8 mouse cellular contexts compared by ENCODE assay signal in the genomic region with DNA sequence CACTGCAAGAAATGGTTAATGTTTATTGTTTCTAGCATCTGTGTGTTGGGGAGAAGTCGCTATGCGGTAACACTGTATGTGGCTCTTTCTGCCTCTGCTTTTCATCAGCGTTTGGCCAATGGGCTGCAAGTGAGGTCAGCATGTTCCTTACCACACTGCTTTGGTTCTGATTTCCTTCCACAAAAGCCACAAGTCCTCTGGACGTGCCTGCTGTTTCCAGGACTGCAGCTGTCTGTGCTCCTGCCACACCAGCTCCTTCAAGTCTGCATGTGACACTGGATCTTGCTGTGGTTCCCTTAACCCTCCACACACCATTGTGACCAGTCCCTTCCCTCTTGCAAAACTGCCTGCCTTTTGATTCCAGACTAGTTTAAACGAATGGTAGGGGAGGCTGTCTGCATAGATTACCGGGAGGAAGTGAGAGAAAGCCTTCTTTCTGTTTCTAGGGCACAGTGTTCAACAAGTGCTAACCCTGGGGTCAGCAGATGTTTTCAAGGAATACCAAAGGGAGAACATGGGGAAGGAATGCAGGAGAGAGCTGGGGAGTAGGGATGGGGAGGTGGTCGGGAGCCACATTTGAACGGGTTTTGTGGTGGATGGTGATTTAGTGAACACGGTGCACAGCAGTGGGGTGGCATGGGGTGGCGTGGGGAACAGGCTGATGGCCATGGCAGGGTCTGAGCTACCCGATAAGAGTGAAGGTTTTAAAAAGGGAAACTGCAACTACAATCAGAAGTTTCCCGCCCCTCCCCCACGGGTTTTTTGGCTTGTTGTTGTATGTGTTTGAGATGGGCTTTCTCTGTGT. TPM values are rescaled to one million over a fixed set of nuclear protein-coding genes. Genes with fewer than 3 reads are reported as not detected.
DNase-seq lines count a peak whose midpoint lies in the region; ATAC-seq and TF ChIP-seq lines count a peak whose summit lies in the region.

No protein-coding gene starts in this region.

- DNase-seq in 3134 (ENCODE audit: extremely low read depth, insufficient read length, low spot score), result peak; percentile 60
- peak; percentile 42 to 58 for DNase-seq in CD8-positive naive resting alpha-beta T cell, adult 2 months (ENCODE audit: low read depth in 2 of 2, low spot score in 2 of 2)
- peak; percentile 77 for DNase-seq in embryonic facial prominence, embryonic 11.5 days (ENCODE audit: low spot score)
- DNase-seq in heart, postnatal 0 days (ENCODE audit: low spot score), result peak; percentile 41
- peak; percentile 37 to 66 for DNase-seq in left cerebral cortex, postnatal 14 days (ENCODE audit: low spot score in 2 of 2)
- peak; percentile 21 to 51 for DNase-seq in spleen, postnatal 14 days (ENCODE audit: low spot score in 2 of 2)

- TF ChIP-seq CTCF in heart, postnatal 0 days (IDR thresholded peaks at IDR 0.05; ENCODE audit: low read depth), result no peak

- H3K36me3 ChIP-seq in embryonic facial prominence, embryonic 11.5 days (replicated peaks; ENCODE audit: control insufficient read depth, insufficient read depth, low read depth, low read length), result no peaks in the 10 kb centered on the region
- H3K36me3 ChIP-seq in heart, postnatal 0 days (replicated peaks; ENCODE audit: control insufficient read depth, insufficient read depth, low read length), result no peaks in the 10 kb centered on the region

- H3K4me3 ChIP-seq in embryonic facial prominence, embryonic 11.5 days (ENCODE audit: low read depth, low read length), result no peak overlapping the region
- no peak overlapping the region for H3K4me3 ChIP-seq in heart, postnatal 0 days (ENCODE audit: low read depth, low read length)

- H3K9me3 ChIP-seq in embryonic facial prominence, embryonic 11.5 days (replicated peaks; ENCODE audit: control insufficient read depth, low read length), result no peaks in the 10 kb centered on the region
- H3K9me3 ChIP-seq in heart, postnatal 0 days (replicated peaks; ENCODE audit: control insufficient read depth, low read length), result no peaks in the 10 kb centered on the region

- ATAC-seq in embryonic facial prominence, embryonic 11.5 days (replicated peaks; ENCODE audit: insufficient number of reproducible peaks, low FRiP score, low TSS enrichment, low read depth), result peak; percentile 67
- ATAC-seq in heart, postnatal 0 days (ENCODE audit: insufficient read depth, low read depth), result peak; percentile 40
- ATAC-seq in megakaryocyte, adult 5-6 weeks (ENCODE audit: poor library complexity, severe bottlenecking), result peak; percentile 81
- ATAC-seq in cerebellum, adult (ENCODE audit: insufficient number of reproducible peaks, low FRiP score, low TSS enrichment), result no peak

- no peak for TF ChIP-seq EP300 in heart, postnatal 0 days (IDR thresholded peaks at IDR 0.05; ENCODE audit: low read depth)

- 5% methylated on average over 13 of the region's 13 CpGs for WGBS in embryonic facial prominence, embryonic 11.5 days
- 17% methylated on average over 13 of the region's 13 CpGs for WGBS in heart, postnatal 0 days

- H3K9ac ChIP-seq in embryonic facial prominence, embryonic 11.5 days (replicated peaks; ENCODE audit: low read length), result peak overlapping the region; percentile 38
- H3K9ac ChIP-seq in heart, postnatal 0 days (replicated peaks; ENCODE audit: low read depth, low read length), result no peak overlapping the region

- intact Hi-C loops in left cerebral cortex, postnatal 14 days (cut with DNase I), result loop anchor here (1.0 kb wide), 1 partner anchor 8 kb away; a partner anchor contains a TSS

- no peak overlapping the region; the same call in none of the 2 replicates for H3K4me2 ChIP-seq in embryonic facial prominence, embryonic 11.5 days (ENCODE audit: low read depth, low read length)
- peak overlapping the region; percentile 48 for H3K4me2 ChIP-seq in heart, postnatal 0 days (ENCODE audit: low read depth, low read length)

- no peaks in the 10 kb centered on the region for H3K27me3 ChIP-seq in embryonic facial prominence, embryonic 11.5 days (ENCODE audit: control insufficient read depth, insufficient read depth, low read length)
- no peaks in the 10 kb centered on the region for H3K27me3 ChIP-seq in heart, postnatal 0 days (ENCODE audit: control insufficient read depth, insufficient read depth, low read length)

- H3K4me1 ChIP-seq in embryonic facial prominence, embryonic 11.5 days (ENCODE audit: control insufficient read depth, insufficient read depth, low read length), result peaks cover 11% of the 10 kb centered on the region
- H3K4me1 ChIP-seq in heart, postnatal 0 days (ENCODE audit: control insufficient read depth, insufficient read depth), result peaks cover 22% of the 10 kb centered on the region; the same call in 1 of the 2 replicates

- H3K27ac ChIP-seq in embryonic facial prominence, embryonic 11.5 days (replicated peaks; ENCODE audit: low read depth, low read length), result peak overlapping the region; percentile 95
- peak overlapping the region; percentile 89 for H3K27ac ChIP-seq in heart, postnatal 0 days (ENCODE audit: low read depth)

RNA-seq across cellular contexts. Expression of a gene that starts 7.9 kb away (rescaled TPM):
- 73.6 and 88.1 TPM in 2 replicates for polyA plus RNA-seq in embryonic facial prominence, embryonic 11.5 days (2014; fragmentation: Nextera tagmentation; extraction: Ambion mirVana)
- 31.8 and 48.0 TPM in 2 replicates for total RNA-seq in heart, postnatal 0 days (2014; rRNA removed; ENCODE audit: low replicate concordance)
- polyA plus RNA-seq in heart, postnatal 0 days (2015; fragmentation: Nextera tagmentation; extraction: Ambion mirVana), result 47.1 and 56.7 TPM in 2 replicates
- 100 to 1,000 TPM; 346 to 354 TPM for total RNA-seq in left cerebral cortex, postnatal 14 days (2021)
- total RNA-seq in megakaryocyte, adult 5-6 weeks (2015), result 165 and 177 TPM in 2 replicates
- total RNA-seq in megakaryocyte, adult 5-6 weeks (2017), result 74.5 and 87.6 TPM in 2 replicates
